Mouse (Mus musculus) layer of hippocampus, adult 6 months (tissue): ENCODE measurements around the gene Gm10184. TPM values are rescaled to one million over a fixed set of nuclear protein-coding genes. Genes with fewer than 3 reads are reported as not detected.

Experiments used
- long read RNA-seq, 2 experiments: library from polyadenylated mRNA; unstranded; transcript quantifications; one replicate each; pipeline ENCODE4 v2.0.0; 2019 to 2020
- polyA plus RNA-seq: library from polyadenylated mRNA; unstranded; fragments of <200 nt; fragmentation: Nextera tagmentation; gene quantifications from 2 replicates; pipeline ENCODE4 v1.2.3, GENCODE M21; 2021

The Gm10184 gene
- 1.7 and 2.0 TPM in 2 replicates for polyA plus RNA-seq
- long read RNA-seq, experiment 1, partial matches to known transcripts: 0 of 2 reads
- long read RNA-seq, experiment 1, other reads (novel, unspliced or antisense): 0 of 2 reads
- long read RNA-seq, experiment 2: 0 reads

GRCm38 (mm10) chr17:89910349-89910748 lies at the start of gene Gm10184:
Gene Gm10184 (minus strand): TSS chr17:89910449.

